Mouse (Mus musculus) stomach, embryonic 15.5 days (tissue): ENCODE data around the gene Ppl. TPM values are rescaled to one million over a fixed set of nuclear protein-coding genes. Genes with fewer than 3 reads are reported as not detected.

Source experiments
- ATAC-seq: fragments of 200-750 bp; cut with Nextera tagmentation; 2 replicates; pipeline ENCODE4 v1.8.0; 2017; ENCODE audit warnings: low read depth, moderate number of reproducible peaks, moderate TSS enrichment; ENCODE audit not compliant: insufficient read depth, low FRiP score
- H3K27ac ChIP-seq: fragments of 300-500 bp; sonication (generic); 2 replicates; pipeline ENCODE4 v1.5.1; 2015; ENCODE audit warnings: mild to moderate bottlenecking, inconsistent platforms
- H3K27me3 ChIP-seq: fragments of 300-500 bp; sonication (generic); replicated peaks from 2 replicates; pipeline ENCODE4 v1.6.1; 2015; ENCODE audit warnings: inconsistent platforms
- H3K36me3 ChIP-seq: fragments of 300-500 bp; sonication (generic); 2 replicates; pipeline ENCODE4 v1.6.1; 2015; ENCODE audit warnings: inconsistent platforms
- H3K4me1 ChIP-seq: fragments of 300-500 bp; sonication (generic); 2 replicates; pipeline ENCODE4 v1.6.1; 2015; ENCODE audit warnings: inconsistent platforms
- H3K4me2 ChIP-seq: fragments of 300-500 bp; sonication (generic); 2 replicates; pipeline ENCODE4 v1.6.1; 2015; ENCODE audit warnings: mild to moderate bottlenecking, inconsistent platforms
- H3K4me3 ChIP-seq: fragments of 300-500 bp; sonication (generic); replicated peaks from 2 replicates; pipeline ENCODE4 v1.5.1; 2015; ENCODE audit warnings: inconsistent platforms
- H3K9ac ChIP-seq: fragments of 300-500 bp; sonication (generic); 2 replicates; pipeline ENCODE4 v1.6.1; 2015; ENCODE audit warnings: inconsistent platforms
- H3K9me3 ChIP-seq: fragments of 300-500 bp; sonication (generic); 2 replicates; pipeline ENCODE4 v1.6.1; 2016; ENCODE audit warnings: inconsistent platforms
- WGBS: fragments of 180-500 bp; shearing (Covaris S2); methylation state at CpG from one replicate; pipeline ENCODE4 v1.1.7; 2015; 5-methylcytosine and 5-hydroxymethylcytosine counted together
- polyA plus RNA-seq: library from polyadenylated mRNA; unstranded; fragments of >200 nt; fragmentation: Nextera tagmentation; extraction: Ambion mirVana; gene quantifications from 2 replicates; pipeline ENCODE4 v1.2.1, GENCODE M21; 2015

Ppl gene
- polyA plus RNA-seq, 1 experiment from 2014 or later: 28.2 TPM

GRCm38 (mm10) chr16:5071974-5072373, 60.2 kb downstream of the Ppl start:
- WGBS: 91% methylated on average over 7 of the region's 7 CpGs
- Histone ChIP-seq H3K4me1 (no peaks in the 10 kb centered on the region), H3K9ac (no peak overlapping the region), H3K4me3 (no peak overlapping the region), H3K9me3 (no peaks in the 10 kb centered on the region), H3K27me3 (no peaks in the 10 kb centered on the region), H3K36me3 (peaks cover 62% of the 10 kb centered on the region), H3K27ac (no peak overlapping the region), H3K4me2 (no peak overlapping the region)
- ATAC-seq: no peak

GRCm38 (mm10) chr16:5070321-5070720, 61.9 kb downstream of the Ppl start:
- ATAC-seq: no peak
- Histone ChIP-seq H3K4me3 (no peak overlapping the region), H3K27me3 (no peaks in the 10 kb centered on the region), H3K36me3 (peaks cover 54% of the 10 kb centered on the region), H3K9me3 (no peaks in the 10 kb centered on the region), H3K4me2 (no peak overlapping the region), H3K4me1 (no peaks in the 10 kb centered on the region), H3K27ac (no peak overlapping the region), H3K9ac (no peak overlapping the region)
- 74% methylated on average over 3 of the region's 3 CpGs for WGBS

GRCm38 (mm10) chr16:5063472-5063871, 68.7 kb downstream of the Ppl start:
- 94% methylated on average over 4 of the region's 4 CpGs for WGBS
- peaks cover 36% of the 10 kb centered on the region; the same call in 1 of the 2 replicates for H3K36me3 ChIP-seq

GRCm38 (mm10) chr16:5058114-5058513, 74.1 kb downstream of the Ppl start:
- H3K4me2 ChIP-seq: no peak overlapping the region
- ATAC-seq: no peak
- no peaks in the 10 kb centered on the region for H3K4me1 ChIP-seq
- H3K9me3 ChIP-seq: no peaks in the 10 kb centered on the region
- WGBS: 88% methylated on average over 1 of the region's 1 CpGs
- H3K9ac ChIP-seq: no peak overlapping the region
- H3K4me3 ChIP-seq: no peak overlapping the region
- no peaks in the 10 kb centered on the region for H3K27me3 ChIP-seq
- peaks cover 23% of the 10 kb centered on the region for H3K36me3 ChIP-seq
- H3K27ac ChIP-seq: no peak overlapping the region

More at GRCm38 (mm10) chr16:5063472-5063871, 68.7 kb downstream of the Ppl start:
- Histone ChIP-seq H3K27ac (no peak overlapping the region), H3K27me3 (no peaks in the 10 kb centered on the region), H3K9ac (no peak overlapping the region), H3K9me3 (no peaks in the 10 kb centered on the region), H3K4me3 (no peak overlapping the region), H3K4me2 (no peak overlapping the region), H3K4me1 (no peaks in the 10 kb centered on the region)
- no peak for ATAC-seq

GRCm38 (mm10) chr16:5050251-5051110, 81.7 kb downstream of the Ppl start:
- peak; percentile 47 for ATAC-seq
- no peaks in the 10 kb centered on the region for H3K9me3 ChIP-seq
- WGBS: under 1% methylated on average over 78 of the region's 78 CpGs

GRCm38 (mm10) chr16:5049774-5050234, 82.4 kb downstream of the Ppl start, which contains the start of the genes Glyr1 and Ubn1:
TSS of gene Glyr1 (minus strand) at chr16:5049863.
TSS of gene Ubn1 (plus strand) at chr16:5050057.
- under 1% methylated on average over 56 of the region's 56 CpGs for WGBS
- Histone ChIP-seq H3K36me3 (peaks cover 20% of the 10 kb centered on the region), H3K9me3 (no peaks in the 10 kb centered on the region), H3K27me3 (no peaks in the 10 kb centered on the region), H3K4me1 (peaks cover 16% of the 10 kb centered on the region; the same call in 1 of the 2 replicates), H3K27ac (peak within 1 kb of the TSS; percentile 98), H3K4me3 (peak within 1 kb of the TSS; percentile 97), H3K4me2 (peak within 1 kb of the TSS; percentile 87), H3K9ac (peak within 1 kb of the TSS; percentile 95)
- peak; percentile 99 for ATAC-seq

More at GRCm38 (mm10) chr16:5050251-5051110, 81.7 kb downstream of the Ppl start:
- no peaks in the 10 kb centered on the region for H3K27me3 ChIP-seq
- peak overlapping the region; percentile 95 for H3K9ac ChIP-seq
- peaks cover 18% of the 10 kb centered on the region for H3K36me3 ChIP-seq
- peaks cover 16% of the 10 kb centered on the region; the same call in 1 of the 2 replicates for H3K4me1 ChIP-seq
- peak overlapping the region; percentile 87 for H3K4me2 ChIP-seq
- H3K4me3 ChIP-seq: peak overlapping the region; percentile 97
- H3K27ac ChIP-seq: peak overlapping the region; percentile 98

- H3K36me3 ChIP-seq: peaks cover 23% of the 10 kb centered on the region
- peaks cover 16% of the 10 kb centered on the region; the same call in 1 of the 2 replicates for H3K4me1 ChIP-seq
- H3K9me3 ChIP-seq: no peaks in the 10 kb centered on the region
- H3K27ac ChIP-seq: peak overlapping the region; percentile 89
- peak; percentile 39 for ATAC-seq
- H3K27me3 ChIP-seq: no peaks in the 10 kb centered on the region
- peak overlapping the region; percentile 97 for H3K4me3 ChIP-seq
- WGBS: 0% methylated on average over 38 of the region's 38 CpGs
- H3K4me2 ChIP-seq: peak overlapping the region; percentile 85
- H3K9ac ChIP-seq: peak overlapping the region; percentile 94
Measured at GRCm38 (mm10) chr16:5049182-5049773, 82.9 kb downstream of the Ppl start.

GRCm38 (mm10) chr16:5045322-5045721, 86.9 kb downstream of the Ppl start:
- H3K9me3 ChIP-seq: no peaks in the 10 kb centered on the region

GRCm38 (mm10) chr16:5036649-5037234, 95.5 kb downstream of the Ppl start:
- H3K36me3 ChIP-seq: peaks cover 79% of the 10 kb centered on the region
- 85% methylated on average over 5 of the region's 5 CpGs for WGBS
- no peak for ATAC-seq

More at GRCm38 (mm10) chr16:5045322-5045721, 86.9 kb downstream of the Ppl start:
- no peaks in the 10 kb centered on the region for H3K27me3 ChIP-seq
- H3K36me3 ChIP-seq: peaks cover 51% of the 10 kb centered on the region
- no peak overlapping the region for H3K27ac ChIP-seq
- no peak overlapping the region for H3K9ac ChIP-seq
- H3K4me2 ChIP-seq: no peak overlapping the region
- 94% methylated on average over 3 of the region's 3 CpGs for WGBS
- H3K4me1 ChIP-seq: peaks cover 13% of the 10 kb centered on the region; the same call in 1 of the 2 replicates
- ATAC-seq: no peak
- no peak overlapping the region for H3K4me3 ChIP-seq

More at GRCm38 (mm10) chr16:5036649-5037234, 95.5 kb downstream of the Ppl start:
- no peak overlapping the region for H3K27ac ChIP-seq
- no peaks in the 10 kb centered on the region for H3K27me3 ChIP-seq
- H3K4me1 ChIP-seq: no peaks in the 10 kb centered on the region
- H3K4me3 ChIP-seq: no peak overlapping the region
- H3K9ac ChIP-seq: no peak overlapping the region
- no peak overlapping the region for H3K4me2 ChIP-seq
- no peaks in the 10 kb centered on the region for H3K9me3 ChIP-seq
